Mouse (Mus musculus): Measurements from ENCODE around the gene 4930415O20Rik. TPM values are rescaled to one million over a fixed set of nuclear protein-coding genes. Genes with fewer than 3 reads are reported as not detected.

4930415O20Rik gene
- not detected in 2 replicates for polyA plus RNA-seq (2012; rRNA removed)

- WGBS: 80% methylated on average over 10 of the region's 10 CpGs
- H3K4me3 ChIP-seq (replicated peaks; ENCODE audit: insufficient read depth, low read depth, low read length): no peak within 1 kb of the TSS
- H3K27ac ChIP-seq (ENCODE audit: insufficient read depth, low read length): no peak within 1 kb of the TSS
- peaks cover 3% of the 10 kb centered on the region; the same call in 1 of the 2 replicates for H3K4me1 ChIP-seq (ENCODE audit: control insufficient read depth, insufficient read depth, low read length)
- no peaks in the 10 kb centered on the region for H3K27me3 ChIP-seq (ENCODE audit: control insufficient read depth, insufficient read depth, low read length)
- DNase-seq: no peak
- TF ChIP-seq POLR2A (IDR thresholded peaks at IDR 0.05; ENCODE audit: borderline replicate concordance, insufficient read depth, low read length) (no peak), CTCF (IDR thresholded peaks at IDR 0.05; ENCODE audit: borderline replicate concordance, insufficient read depth, low read depth, low read length) (no peak)
Observed at GRCm38 (mm10) chr15:98570873-98571538, at the start of gene 4930415O20Rik, which contains the start of gene Ccnt1. 4930415O20Rik (plus strand) TSS chr15:98571004. Ccnt1 (minus strand) TSS chr15:98570923.

GRCm38 (mm10) chr15:98521245-98521644 is 49.6 kb upstream of the 4930415O20Rik start:
- no peak overlapping the region for H3K4me3 ChIP-seq (replicated peaks; ENCODE audit: insufficient read depth, low read depth, low read length)
- 94% methylated on average over 3 of the region's 3 CpGs for WGBS
- H3K27me3 ChIP-seq (ENCODE audit: control insufficient read depth, insufficient read depth, low read length): no peaks in the 10 kb centered on the region
- DNase-seq: no peak
- no peak overlapping the region for H3K27ac ChIP-seq (ENCODE audit: insufficient read depth, low read length)
- H3K4me1 ChIP-seq (ENCODE audit: control insufficient read depth, insufficient read depth, low read length): no peaks in the 10 kb centered on the region
- TF ChIP-seq CTCF (IDR thresholded peaks at IDR 0.05; ENCODE audit: borderline replicate concordance, insufficient read depth, low read depth, low read length) (no peak), POLR2A (IDR thresholded peaks at IDR 0.05; ENCODE audit: borderline replicate concordance, insufficient read depth, low read length) (no peak)

GRCm38 (mm10) chr15:98526057-98526456 is 44.7 kb upstream of the 4930415O20Rik start:
- Histone ChIP-seq H3K27ac (ENCODE audit: insufficient read depth, low read length) (no peak overlapping the region), H3K4me1 (ENCODE audit: control insufficient read depth, insufficient read depth, low read length) (no peaks in the 10 kb centered on the region), H3K4me3 (replicated peaks; ENCODE audit: insufficient read depth, low read depth, low read length) (no peak overlapping the region), H3K27me3 (ENCODE audit: control insufficient read depth, insufficient read depth, low read length) (no peaks in the 10 kb centered on the region)
- DNase-seq: no peak
- TF ChIP-seq POLR2A (IDR thresholded peaks at IDR 0.05; ENCODE audit: borderline replicate concordance, insufficient read depth, low read length): no peak
- TF ChIP-seq CTCF (IDR thresholded peaks at IDR 0.05; ENCODE audit: borderline replicate concordance, insufficient read depth, low read depth, low read length): no peak
- WGBS: 74% methylated on average over 5 of the region's 5 CpGs

- Histone ChIP-seq H3K27ac (ENCODE audit: insufficient read depth, low read length) (no peak overlapping the region), H3K27me3 (ENCODE audit: control insufficient read depth, insufficient read depth, low read length) (no peaks in the 10 kb centered on the region), H3K4me3 (replicated peaks; ENCODE audit: insufficient read depth, low read depth, low read length) (no peak overlapping the region), H3K4me1 (ENCODE audit: control insufficient read depth, insufficient read depth, low read length) (peaks cover under 1% of the 10 kb centered on the region; the same call in 1 of the 2 replicates)
- WGBS: 92% methylated on average over 5 of the region's 5 CpGs
- TF ChIP-seq POLR2A (IDR thresholded peaks at IDR 0.05; ENCODE audit: borderline replicate concordance, insufficient read depth, low read length): no peak
- TF ChIP-seq CTCF (IDR thresholded peaks at IDR 0.05; ENCODE audit: borderline replicate concordance, insufficient read depth, low read depth, low read length): no peak
- DNase-seq: no peak
Observed at GRCm38 (mm10) chr15:98527056-98527771, 43.6 kb upstream of the 4930415O20Rik start.

- 87% methylated on average over 5 of the region's 5 CpGs for WGBS
- no peak for TF ChIP-seq CTCF (IDR thresholded peaks at IDR 0.05; ENCODE audit: borderline replicate concordance, insufficient read depth, low read depth, low read length)
- TF ChIP-seq POLR2A (IDR thresholded peaks at IDR 0.05; ENCODE audit: borderline replicate concordance, insufficient read depth, low read length): no peak
Observed at GRCm38 (mm10) chr15:98528066-98528563, 42.7 kb upstream of the 4930415O20Rik start.

GRCm38 (mm10) chr15:98532281-98532680 is 38.5 kb upstream of the 4930415O20Rik start:
- DNase-seq: no peak
- Histone ChIP-seq H3K4me1 (ENCODE audit: control insufficient read depth, insufficient read depth, low read length) (peaks cover 3% of the 10 kb centered on the region), H3K4me3 (replicated peaks; ENCODE audit: insufficient read depth, low read depth, low read length) (peak overlapping the region; percentile 57), H3K27ac (ENCODE audit: insufficient read depth, low read length) (no peak overlapping the region), H3K27me3 (ENCODE audit: control insufficient read depth, insufficient read depth, low read length) (no peaks in the 10 kb centered on the region)
- no peak for TF ChIP-seq CTCF (IDR thresholded peaks at IDR 0.05; ENCODE audit: borderline replicate concordance, insufficient read depth, low read depth, low read length)
- no peak for TF ChIP-seq POLR2A (IDR thresholded peaks at IDR 0.05; ENCODE audit: borderline replicate concordance, insufficient read depth, low read length)
- WGBS: 12% methylated on average over 5 of the region's 5 CpGs

More at GRCm38 (mm10) chr15:98528066-98528563, 42.7 kb upstream of the 4930415O20Rik start:
- Histone ChIP-seq H3K27me3 (ENCODE audit: control insufficient read depth, insufficient read depth, low read length) (no peaks in the 10 kb centered on the region), H3K4me3 (replicated peaks; ENCODE audit: insufficient read depth, low read depth, low read length) (no peak overlapping the region), H3K27ac (ENCODE audit: insufficient read depth, low read length) (no peak overlapping the region), H3K4me1 (ENCODE audit: control insufficient read depth, insufficient read depth, low read length) (peaks cover 3% of the 10 kb centered on the region)
- DNase-seq: no peak

GRCm38 (mm10) chr15:98533035-98533531 is 37.7 kb upstream of the 4930415O20Rik start:
- Histone ChIP-seq H3K27ac (ENCODE audit: insufficient read depth, low read length) (no peak overlapping the region), H3K4me1 (ENCODE audit: control insufficient read depth, insufficient read depth, low read length) (peaks cover 3% of the 10 kb centered on the region), H3K27me3 (ENCODE audit: control insufficient read depth, insufficient read depth, low read length) (no peaks in the 10 kb centered on the region), H3K4me3 (replicated peaks; ENCODE audit: insufficient read depth, low read depth, low read length) (peak overlapping the region; percentile 57)
- TF ChIP-seq CTCF (IDR thresholded peaks at IDR 0.05; ENCODE audit: borderline replicate concordance, insufficient read depth, low read depth, low read length) (no peak), POLR2A (IDR thresholded peaks at IDR 0.05; ENCODE audit: borderline replicate concordance, insufficient read depth, low read length) (no peak)
- DNase-seq: no peak
- under 1% methylated on average over 18 of the region's 18 CpGs for WGBS
